Mouse (Mus musculus) brown adipose tissue, adult 24 weeks (tissue): ENCODE data around the gene Gsap. TPM values are rescaled to one million over a fixed set of nuclear protein-coding genes. Genes with fewer than 3 reads are reported as not detected.
"Not testable (repeated sequence)": the region's sequence is repeated elsewhere in the genome, so short reads cannot be mapped to it uniquely, and the experiment has no call there.

Source experiments
- H3K27ac ChIP-seq: fragments of 200-500 bp; replicated peaks from 2 replicates; pipeline ENCODE4 v1.5.1; 2012; ENCODE audit warnings: low read depth, mild to moderate bottlenecking, low read length
- H3K4me1 ChIP-seq: fragments of 200-500 bp; 2 replicates; pipeline ENCODE4 v1.6.1; 2012; ENCODE audit warnings: low read length, mixed read lengths; ENCODE audit not compliant: control insufficient read depth, insufficient read depth, insufficient read length
- H3K4me3 ChIP-seq: fragments of 200-500 bp; 2 replicates; pipeline ENCODE4 v1.5.1; 2012; ENCODE audit warnings: low read depth, mild to moderate bottlenecking, low read length, moderate library complexity; ENCODE audit not compliant: insufficient read depth
- polyA plus RNA-seq: library from polyadenylated mRNA; stranded (reverse); fragments of >200 nt; gene quantifications from 2 replicates; pipeline ENCODE4 v1.2.4, GENCODE M21; 2012; ENCODE audit not compliant: missing spikeins, insufficient read depth, insufficient read length

Gsap gene
- polyA plus RNA-seq, 1 experiment = 1.1 TPM

- H3K4me1 ChIP-seq = peaks cover 2% of the 10 kb centered on the region; the same call in 1 of the 2 replicates
- no peak overlapping the region for H3K4me3 ChIP-seq
- no peak overlapping the region for H3K27ac ChIP-seq
Observed at GRCm38 (mm10) chr5:21300058-21300457, 114.0 kb downstream of the Gsap start.

GRCm38 (mm10) chr5:21301011-21301410 lies 115.0 kb downstream of the Gsap start:
- Histone ChIP-seq H3K4me1 (peaks cover 2% of the 10 kb centered on the region; the same call in 1 of the 2 replicates), H3K27ac (no peak overlapping the region)

GRCm38 (mm10) chr5:21307165-21307564 lies 121.1 kb downstream of the Gsap start:
- no peak overlapping the region for H3K4me3 ChIP-seq
- no peaks in the 10 kb centered on the region for H3K4me1 ChIP-seq
- no peak overlapping the region for H3K27ac ChIP-seq

More at GRCm38 (mm10) chr5:21301011-21301410, 115.0 kb downstream of the Gsap start:
- H3K4me3 ChIP-seq = no peak overlapping the region

GRCm38 (mm10) chr5:21314696-21315095 lies 128.6 kb downstream of the Gsap start:
- H3K4me3 ChIP-seq = no peak overlapping the region
- H3K4me1 ChIP-seq = no peaks in the 10 kb centered on the region
- no peak overlapping the region for H3K27ac ChIP-seq

GRCm38 (mm10) chr5:21320138-21320537 lies 134.1 kb downstream of the Gsap start:
- Histone ChIP-seq H3K27ac (no peak overlapping the region), H3K4me1 (no peaks in the 10 kb centered on the region), H3K4me3 (no peak overlapping the region)

GRCm38 (mm10) chr5:21326494-21326893 lies 140.4 kb downstream of the Gsap start:
- no peak overlapping the region for H3K27ac ChIP-seq
- H3K4me3 ChIP-seq = no peak overlapping the region
- no peaks in the 10 kb centered on the region for H3K4me1 ChIP-seq

- H3K4me1 ChIP-seq = no peaks in the 10 kb centered on the region
- no peak overlapping the region for H3K4me3 ChIP-seq
- H3K27ac ChIP-seq = no peak overlapping the region
Observed at GRCm38 (mm10) chr5:21328560-21328959, 142.5 kb downstream of the Gsap start.

- Histone ChIP-seq H3K4me1 (no peaks in the 10 kb centered on the region), H3K27ac (no peak overlapping the region), H3K4me3 (no peak overlapping the region)
Observed at GRCm38 (mm10) chr5:21329672-21330665, 143.9 kb downstream of the Gsap start.

- no peak overlapping the region for H3K4me3 ChIP-seq
- H3K4me1 ChIP-seq = no peaks in the 10 kb centered on the region
- H3K27ac ChIP-seq = no peak overlapping the region
Observed at GRCm38 (mm10) chr5:21331656-21332055, 145.6 kb downstream of the Gsap start.

- no peak overlapping the region for H3K27ac ChIP-seq
- H3K4me1 ChIP-seq = no peaks in the 10 kb centered on the region
- H3K4me3 ChIP-seq = no peak overlapping the region
Observed at GRCm38 (mm10) chr5:21332119-21332518, 146.1 kb downstream of the Gsap start.

- not testable (repeated sequence) for H3K27ac ChIP-seq, H3K4me1 ChIP-seq
Observed at GRCm38 (mm10) chr5:21342265-21342664, 156.2 kb downstream of the Gsap start.

GRCm38 (mm10) chr5:21348366-21348765 lies 162.3 kb downstream of the Gsap start:
- H3K4me1 ChIP-seq = no peaks in the 10 kb centered on the region
- no peak overlapping the region for H3K27ac ChIP-seq

More at GRCm38 (mm10) chr5:21342265-21342664, 156.2 kb downstream of the Gsap start:
- not testable (repeated sequence) for H3K4me3 ChIP-seq

GRCm38 (mm10) chr5:21351678-21352077 lies 165.6 kb downstream of the Gsap start:
- Histone ChIP-seq H3K27ac (no peak overlapping the region), H3K4me1 (no peaks in the 10 kb centered on the region), H3K4me3 (no peak overlapping the region)

More at GRCm38 (mm10) chr5:21348366-21348765, 162.3 kb downstream of the Gsap start:
- no peak overlapping the region for H3K4me3 ChIP-seq

GRCm38 (mm10) chr5:21358648-21359047 lies 172.6 kb downstream of the Gsap start:
- H3K4me3 ChIP-seq = no peak overlapping the region
- no peaks in the 10 kb centered on the region for H3K4me1 ChIP-seq
- H3K27ac ChIP-seq = no peak overlapping the region

- Histone ChIP-seq H3K27ac (no peak overlapping the region), H3K4me3 (no peak overlapping the region), H3K4me1 (no peaks in the 10 kb centered on the region)
Observed at GRCm38 (mm10) chr5:21363343-21363742, 177.3 kb downstream of the Gsap start.
